Mouse (Mus musculus) kidney, adult 2 months (tissue): ENCODE measurements around the gene Ifit1bl1. TPM values are rescaled to one million over a fixed set of nuclear protein-coding genes. Genes with fewer than 3 reads are reported as not detected.

Experiments
- DNase-seq: peaks from one replicate; pipeline ENCODE4 v3.0.0; 2021
- H3K27ac ChIP-seq: fragments of 200-500 bp; 2 replicates; pipeline ENCODE4 v1.5.1; 2012; ENCODE audit warnings: low read depth, low read length, control low read depth, inconsistent platforms; ENCODE audit not compliant: insufficient read depth
- H3K27me3 ChIP-seq: fragments of 200-500 bp; replicated peaks from 2 replicates; pipeline ENCODE4 v1.6.1; 2012; ENCODE audit warnings: mild to moderate bottlenecking, moderate library complexity, low read length, inconsistent platforms; ENCODE audit not compliant: control insufficient read depth, insufficient read depth
- H3K36me3 ChIP-seq: fragments of 200-500 bp; 2 replicates; pipeline ENCODE4 v1.6.1; 2012; ENCODE audit warnings: mild to moderate bottlenecking, moderate library complexity, low read length, inconsistent platforms; ENCODE audit not compliant: control insufficient read depth, insufficient read depth
- H3K4me1 ChIP-seq: fragments of 200-500 bp; 2 replicates; pipeline ENCODE4 v1.6.1; 2011; ENCODE audit warnings: low read length; ENCODE audit not compliant: control insufficient read depth, insufficient read depth
- H3K4me3 ChIP-seq: fragments of 200-500 bp; 2 replicates; pipeline ENCODE4 v1.5.1; 2011; ENCODE audit warnings: mild to moderate bottlenecking, low read depth, low read length, control low read depth; ENCODE audit not compliant: insufficient read depth
- CTCF ChIP-seq: fragments of 200-500 bp; conservative IDR thresholded peaks from 2 replicates; pipeline ENCODE4 v1.5.1; 2011; ENCODE audit warnings: low read depth, mild to moderate bottlenecking, control low read depth, low read length, moderate library complexity, mixed read lengths; ENCODE audit not compliant: insufficient read depth, insufficient read length
- POLR2A ChIP-seq: fragments of 200-500 bp; IDR thresholded peaks from one replicate; pipeline ENCODE4 v1.6.1; 2011; ENCODE audit warnings: low read depth, low read length, control low read depth
- WGBS: fragments of 180-500 bp; shearing (Covaris S2); methylation state at CpG from one replicate; pipeline ENCODE4 v1.1.7; 2018; 5-methylcytosine and 5-hydroxymethylcytosine counted together
- polyA plus RNA-seq: library from polyadenylated mRNA; depleted of rRNA; stranded (reverse); fragments of >200 nt; gene quantifications from 2 replicates; pipeline ENCODE4 v1.2.3, GENCODE M21; 2012

The Ifit1bl1 gene
- polyA plus RNA-seq, 1 experiment, result 1.4 TPM

DNA sequence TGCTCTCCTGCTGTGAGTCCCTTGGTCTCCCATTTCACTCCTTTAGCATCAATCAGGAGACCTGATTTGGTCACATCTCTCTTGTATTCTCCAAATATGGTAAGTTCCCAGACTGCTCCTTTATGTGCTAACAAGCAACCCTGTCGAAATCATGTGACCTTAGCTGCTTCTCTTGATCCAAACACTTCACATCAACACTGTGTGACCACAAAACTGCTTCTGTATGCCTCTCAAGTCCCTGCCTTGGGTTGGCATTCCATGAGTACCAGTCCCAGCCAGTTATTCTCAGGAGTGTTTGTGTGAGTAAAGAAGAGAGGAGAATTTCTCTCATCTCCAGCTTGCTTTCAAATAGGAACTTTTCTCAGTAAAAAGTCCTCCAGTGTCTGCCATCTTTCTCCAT lies 24.6 kb downstream of the Ifit1bl1 start:
- 76% methylated on average over 1 of the region's 1 CpGs for WGBS
- Histone ChIP-seq H3K36me3 (no peaks in the 10 kb centered on the region), H3K4me1 (no peaks in the 10 kb centered on the region), H3K27ac (no peak overlapping the region), H3K27me3 (no peaks in the 10 kb centered on the region), H3K4me3 (no peak overlapping the region)
- no peak for DNase-seq
- TF ChIP-seq POLR2A, result no peak
- TF ChIP-seq CTCF, result no peak

DNA sequence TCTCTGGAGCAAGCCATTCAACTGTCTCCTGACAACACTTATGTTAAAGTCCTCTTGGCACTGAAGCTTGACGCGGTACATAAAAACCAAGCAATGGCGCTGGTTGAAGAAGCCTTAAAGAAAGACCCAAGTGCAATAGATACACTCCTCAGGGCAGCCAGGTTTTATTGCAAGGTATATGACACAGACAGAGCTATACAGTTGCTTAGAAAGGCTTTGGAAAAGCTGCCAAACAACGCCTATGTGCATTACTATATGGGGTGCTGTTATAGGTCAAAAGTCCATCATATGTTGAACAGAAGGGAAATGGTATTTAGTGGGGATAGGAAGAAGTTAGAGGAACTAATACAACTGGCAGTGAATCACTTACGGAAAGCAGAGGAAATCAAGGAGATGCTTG lies 28.1 kb downstream of the Ifit1bl1 start:
- 97% methylated on average over 5 of the region's 5 CpGs for WGBS
- H3K4me3 ChIP-seq, result no peak overlapping the region
- peaks cover 8% of the 10 kb centered on the region for H3K4me1 ChIP-seq
- H3K27me3 ChIP-seq, result no peaks in the 10 kb centered on the region
- no peak overlapping the region for H3K27ac ChIP-seq
- no peak for DNase-seq
- TF ChIP-seq POLR2A (no peak), CTCF (no peak)
- no peaks in the 10 kb centered on the region for H3K36me3 ChIP-seq

DNA sequence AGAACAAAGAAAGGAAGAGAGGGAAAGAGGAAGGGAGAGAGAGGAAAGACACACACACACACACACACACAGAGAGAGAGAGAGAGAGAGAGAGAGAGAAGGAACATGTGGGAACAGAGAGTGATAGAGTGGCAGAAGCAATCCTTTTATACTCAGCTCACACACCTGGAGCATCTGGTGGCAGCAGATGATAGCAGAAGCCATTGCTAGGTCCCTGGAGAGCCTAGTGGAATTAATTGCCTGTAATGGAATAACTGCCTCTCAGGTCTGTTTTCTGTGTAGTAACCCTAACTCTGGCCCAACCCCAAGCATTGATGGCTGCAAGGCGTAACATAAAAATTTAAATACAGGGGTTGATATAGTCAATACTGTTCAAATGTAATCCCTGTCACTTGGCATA lies 30.7 kb downstream of the Ifit1bl1 start:
- no peak for DNase-seq
- Histone ChIP-seq H3K27ac (no peak overlapping the region), H3K4me1 (peaks cover 10% of the 10 kb centered on the region), H3K27me3 (no peaks in the 10 kb centered on the region), H3K4me3 (0 out of 2 replicates have a peak overlapping the region, but pooled peaks have one; percentile 16), H3K36me3 (no peaks in the 10 kb centered on the region)
- 95% methylated on average over 1 of the region's 1 CpGs for WGBS
- TF ChIP-seq POLR2A, result no peak
- TF ChIP-seq CTCF, result no peak

DNA sequence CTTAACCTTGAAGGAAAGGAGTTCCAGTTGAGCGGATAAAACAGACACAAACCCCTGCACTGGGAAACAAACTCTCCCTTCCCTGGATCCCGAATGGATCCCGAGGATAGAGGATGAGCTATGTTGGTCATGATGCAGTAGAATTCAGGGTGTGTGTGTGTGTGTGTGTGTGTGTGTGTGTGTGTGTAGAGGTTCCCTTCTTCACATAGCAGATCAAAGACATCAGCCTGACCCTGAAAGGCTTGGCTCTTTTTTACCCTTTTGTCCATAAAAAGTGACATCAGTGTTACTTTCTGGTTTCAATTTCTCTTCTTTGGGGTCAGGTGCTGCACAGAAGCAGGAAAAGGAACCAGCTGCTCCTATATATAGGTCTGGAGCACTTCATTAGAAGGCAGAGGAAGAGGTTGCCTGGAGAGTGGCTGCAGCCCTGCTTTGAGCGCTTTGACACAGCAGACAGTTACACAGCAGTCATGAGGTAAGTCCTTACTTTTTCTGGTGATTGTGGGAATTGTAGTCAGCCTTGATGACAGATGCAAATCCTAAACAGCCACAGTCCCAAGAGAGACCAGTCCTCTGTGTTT lies 31.8 kb downstream of the Ifit1bl1 start:
- TF ChIP-seq POLR2A (no peak), CTCF (no peak)
- 30% methylated on average over 4 of the region's 4 CpGs for WGBS
- H3K4me3 ChIP-seq, result peak overlapping the region; percentile 29
- H3K36me3 ChIP-seq, result no peaks in the 10 kb centered on the region
- H3K27ac ChIP-seq, result peak overlapping the region; percentile 81
- DNase-seq, result peak; percentile 59
- H3K4me1 ChIP-seq, result peaks cover 10% of the 10 kb centered on the region
- no peaks in the 10 kb centered on the region for H3K27me3 ChIP-seq

DNA sequence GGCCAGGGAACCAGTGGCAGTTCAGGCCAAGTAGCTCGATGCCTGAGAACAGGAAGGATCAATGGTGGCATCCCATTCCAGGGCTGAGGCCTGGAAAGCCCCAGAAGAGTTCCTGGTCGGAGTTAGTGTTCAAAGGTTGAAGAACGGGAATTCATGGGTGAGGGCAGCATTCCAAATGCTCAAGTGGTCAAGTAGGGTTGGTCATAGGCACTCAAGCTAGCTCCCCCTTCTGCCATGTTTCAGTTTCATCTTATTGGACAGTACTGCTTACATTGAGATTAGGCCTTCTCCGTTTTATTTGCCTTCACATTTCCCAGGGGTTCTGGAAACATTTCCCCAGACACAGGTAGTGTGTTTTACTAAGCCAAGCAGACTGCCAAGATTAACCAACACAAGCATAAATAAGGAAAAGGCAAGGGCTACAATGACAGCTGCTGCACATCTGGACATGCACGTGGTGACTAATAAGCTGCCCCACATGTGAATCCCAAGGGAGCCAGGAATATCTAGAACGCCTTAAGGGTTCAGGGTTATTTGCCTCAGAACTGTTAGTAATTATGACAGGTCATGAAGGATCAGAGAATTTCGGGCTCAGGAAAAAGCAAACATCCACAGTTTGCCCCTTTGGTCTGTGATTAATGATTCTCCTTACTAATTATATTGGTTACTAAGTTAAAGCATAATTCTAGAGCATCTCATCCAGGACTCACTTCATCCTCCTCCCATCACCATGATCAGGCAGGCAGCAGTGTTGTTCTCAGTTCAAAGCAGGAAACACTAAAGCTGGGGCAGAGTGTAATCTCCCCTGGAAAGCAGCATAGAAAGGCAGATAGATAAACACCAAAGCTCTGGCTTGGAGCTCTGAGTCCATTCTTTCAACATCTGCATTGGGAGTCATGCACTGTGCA lies 32.5 kb downstream of the Ifit1bl1 start:
- H3K27me3 ChIP-seq, result no peaks in the 10 kb centered on the region
- H3K27ac ChIP-seq, result peak overlapping the region; percentile 81
- TF ChIP-seq CTCF (no peak), POLR2A (no peak)
- H3K36me3 ChIP-seq, result no peaks in the 10 kb centered on the region
- peaks cover 10% of the 10 kb centered on the region for H3K4me1 ChIP-seq
- DNase-seq, result peak; percentile 73
- 0 out of 2 replicates have a peak overlapping the region, but pooled peaks have one; percentile 15 for H3K4me3 ChIP-seq
- whole genome bisulfite sequencing, result 46% methylated on average over 7 of the region's 7 CpGs

DNA sequence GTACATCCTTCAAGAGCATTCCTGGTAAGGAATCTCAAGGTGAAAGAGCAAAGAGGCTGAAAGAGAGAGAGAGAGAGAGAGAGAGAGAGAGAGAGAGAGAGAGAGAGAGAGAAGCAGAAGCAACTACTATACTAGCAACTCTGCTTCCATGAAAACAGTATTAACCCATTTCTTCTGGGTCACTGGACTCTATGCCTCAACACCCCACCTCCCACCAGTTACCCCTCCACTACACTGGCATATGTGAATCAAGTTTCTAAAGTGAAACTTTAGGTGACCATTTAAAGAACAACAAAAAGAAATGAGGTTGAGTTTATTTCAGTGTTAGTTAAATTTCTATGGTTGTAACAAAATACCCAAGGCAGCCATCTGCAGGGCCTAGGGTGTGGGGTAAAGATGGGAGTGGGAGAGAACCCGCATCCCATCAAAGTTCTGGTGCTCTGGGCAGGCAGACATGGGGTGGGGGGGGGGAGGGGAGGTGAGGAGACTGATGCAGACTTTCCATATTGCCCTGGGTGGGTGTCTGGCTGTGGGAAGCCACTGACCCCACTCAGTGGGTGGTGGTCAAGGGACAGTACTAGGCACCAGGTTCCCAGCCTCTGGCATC lies 35.5 kb downstream of the Ifit1bl1 start:
- H3K27me3 ChIP-seq, result no peaks in the 10 kb centered on the region
- H3K36me3 ChIP-seq, result no peaks in the 10 kb centered on the region
- peaks cover 10% of the 10 kb centered on the region for H3K4me1 ChIP-seq
- no peak overlapping the region for H3K4me3 ChIP-seq
- no peak overlapping the region for H3K27ac ChIP-seq
- no peak for DNase-seq
- TF ChIP-seq CTCF (no peak), POLR2A (no peak)
- 97% methylated on average over 1 of the region's 1 CpGs for WGBS

DNA sequence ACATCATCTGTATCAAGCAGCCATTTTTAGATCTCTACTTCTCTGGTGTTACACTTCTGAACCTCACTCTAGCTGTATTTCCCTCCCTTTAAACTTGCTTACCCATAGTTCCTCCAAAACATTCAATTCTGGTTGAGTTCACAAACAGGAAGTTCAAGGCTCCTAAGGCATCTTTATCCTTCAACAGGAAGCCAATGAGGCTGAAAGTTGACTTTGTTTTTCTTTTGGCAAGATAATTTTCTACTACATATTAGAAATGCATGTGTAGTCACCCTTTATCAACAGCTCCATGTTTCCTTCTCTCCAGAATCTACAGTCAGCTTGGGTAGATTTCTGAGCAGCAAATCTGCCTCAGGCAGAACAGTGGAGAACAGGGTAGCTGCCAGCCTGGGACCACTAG lies 39.2 kb downstream of the Ifit1bl1 start:
- H3K36me3 ChIP-seq, result no peaks in the 10 kb centered on the region
- TF ChIP-seq CTCF (no peak), POLR2A (no peak)
- H3K27ac ChIP-seq, result no peak overlapping the region
- H3K4me3 ChIP-seq, result no peak overlapping the region
- H3K4me1 ChIP-seq, result no peaks in the 10 kb centered on the region
- H3K27me3 ChIP-seq, result no peaks in the 10 kb centered on the region
- DNase-seq, result no peak
